Mouse (Mus musculus): ENCODE measurements around the gene Midn. TPM values are rescaled to one million over a fixed set of nuclear protein-coding genes. Genes with fewer than 3 reads are reported as not detected.
"Not testable (repeated sequence)": the region's sequence is repeated elsewhere in the genome, so short reads cannot be mapped to it uniquely, and the experiment has no call there.

Gene Midn
- polyA plus RNA-seq, 1 experiment from 2014 or later: 15.7 TPM

DNA sequence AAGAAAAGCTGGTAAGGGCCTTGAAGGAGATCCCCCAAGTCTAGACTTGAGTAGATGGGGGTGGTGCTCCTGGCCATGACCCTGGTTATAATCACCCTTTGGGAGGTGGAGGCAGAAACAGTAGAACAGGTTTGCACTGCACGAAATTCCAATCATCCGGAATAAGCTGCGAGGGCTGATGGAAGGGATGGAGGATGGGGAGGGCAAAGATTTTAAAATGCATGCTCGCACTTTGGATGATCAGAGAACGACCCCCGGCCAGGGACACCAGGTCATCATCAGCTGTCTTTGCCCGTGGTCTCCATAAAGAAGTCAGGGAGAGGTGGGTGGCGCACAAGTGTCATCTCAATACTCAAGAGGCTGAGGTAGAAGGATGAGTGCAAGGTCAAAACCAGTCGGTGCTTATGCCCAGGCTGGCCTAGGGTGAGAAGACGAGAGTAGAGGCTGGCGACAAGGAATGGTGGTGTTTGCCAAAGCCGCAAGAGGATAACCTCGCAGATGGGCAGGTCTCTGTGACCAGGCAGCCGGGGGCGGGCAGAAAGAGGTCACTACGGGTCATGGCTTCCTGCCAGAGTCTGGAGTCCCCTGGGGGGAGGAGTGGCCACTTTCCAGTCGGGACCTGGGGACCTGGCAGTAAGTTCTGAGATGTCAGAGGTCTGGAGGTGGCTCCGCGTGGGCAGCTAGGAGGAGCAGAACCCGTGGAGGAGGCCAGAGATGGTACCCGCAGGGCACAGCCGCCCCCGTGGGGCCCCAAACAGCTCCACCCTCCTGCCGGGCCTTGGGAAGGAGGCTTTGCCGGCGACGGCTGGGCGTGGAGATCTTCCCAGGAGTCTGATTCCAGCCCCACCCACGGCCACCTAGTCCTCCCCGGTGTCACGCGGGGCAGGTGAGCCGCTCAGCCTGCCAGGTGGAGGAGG is 12.6 kb downstream of the Midn start:
- ATAC-seq (ENCODE audit: extremely low read depth, insufficient number of reproducible peaks, low FRiP score, low TSS enrichment): peak; percentile 3; the same call in 1 of the 2 replicates
- Histone ChIP-seq H3K4me3 (peak overlapping the region; percentile 50), H3K36me3 (peaks cover 22% of the 10 kb centered on the region), H3K4me1 (peaks cover 92% of the 10 kb centered on the region), H3K4me2 (peak overlapping the region; percentile 71), H3K27me3 (replicated peaks) (no peaks in the 10 kb centered on the region), H3K27ac (replicated peaks) (peak overlapping the region; percentile 98), H3K9me3 (no peaks in the 10 kb centered on the region), H3K9ac (peak overlapping the region; percentile 78)
- 0% methylated on average over 33 of the region's 33 CpGs for whole genome bisulfite sequencing

GRCm38 (mm10) chr10:80161522-80162242 is 13.6 kb downstream of the Midn start:
- Histone ChIP-seq H3K4me2 (peak overlapping the region; percentile 71), H3K4me3 (peak overlapping the region; percentile 50), H3K9ac (peak overlapping the region; percentile 78), H3K36me3 (peaks cover 12% of the 10 kb centered on the region), H3K27ac (replicated peaks) (peak overlapping the region; percentile 98), H3K27me3 (replicated peaks) (no peaks in the 10 kb centered on the region), H3K4me1 (peaks cover 91% of the 10 kb centered on the region), H3K9me3 (no peaks in the 10 kb centered on the region)
- ATAC-seq (ENCODE audit: extremely low read depth, insufficient number of reproducible peaks, low FRiP score, low TSS enrichment): no peak
- 15% methylated on average over 6 of the region's 7 CpGs for WGBS

DNA sequence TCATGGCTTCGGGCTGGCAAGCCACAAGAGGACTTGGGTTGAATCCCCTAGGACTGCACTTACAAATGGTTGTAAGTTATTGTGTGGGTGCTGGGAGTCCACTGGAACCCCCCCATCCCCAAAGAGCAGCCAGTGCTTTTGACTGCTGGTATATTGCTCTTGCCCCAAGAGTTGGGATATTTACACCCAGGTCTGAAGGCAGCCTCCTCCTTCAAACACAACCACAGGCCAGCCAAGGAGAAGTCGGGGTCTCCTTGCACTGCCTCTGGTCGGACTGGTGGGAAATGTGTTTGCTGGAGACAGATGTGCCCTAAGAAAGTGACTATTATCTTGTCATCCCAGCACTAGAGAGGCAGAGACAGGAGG is 14.2 kb downstream of the Midn start:
- no peak overlapping the region for H3K4me3 ChIP-seq
- H3K4me2 ChIP-seq: peak overlapping the region; percentile 71

DNA sequence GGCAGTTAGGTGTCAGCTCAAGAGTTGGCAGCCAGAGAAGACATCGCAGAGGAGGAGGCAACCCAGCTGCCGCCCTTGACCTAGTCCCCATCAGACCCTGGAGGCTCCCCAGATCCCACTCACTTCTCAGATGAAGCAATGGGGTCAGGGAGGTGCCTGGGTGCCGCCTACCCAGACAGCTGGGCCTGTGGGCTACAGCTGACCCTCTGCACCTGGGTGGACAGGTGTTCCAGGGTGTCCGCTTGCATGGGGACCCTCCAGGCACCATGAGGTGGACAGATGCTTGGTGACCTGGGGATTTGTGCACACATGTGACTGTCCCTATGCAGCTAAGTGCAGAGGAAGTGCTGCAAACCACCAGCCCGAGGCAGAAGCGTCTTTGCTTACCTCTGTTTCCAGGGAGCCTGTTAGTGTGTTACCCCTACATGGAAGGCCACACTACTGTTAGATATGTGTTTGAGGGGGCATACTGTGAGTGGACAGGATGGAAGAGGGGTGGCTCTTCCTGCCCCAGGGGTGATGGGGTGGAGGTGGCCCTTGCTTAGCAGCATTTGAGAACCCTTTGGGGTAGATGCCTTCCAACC is 14.7 kb downstream of the Midn start:
- ATAC-seq (ENCODE audit: extremely low read depth, insufficient number of reproducible peaks, low FRiP score, low TSS enrichment): no peak
- H3K27me3 ChIP-seq (replicated peaks): no peaks in the 10 kb centered on the region
- peak overlapping the region; percentile 78 for H3K9ac ChIP-seq
- WGBS: 70% methylated on average over 6 of the region's 6 CpGs
- no peaks in the 10 kb centered on the region for H3K9me3 ChIP-seq
- H3K4me2 ChIP-seq: no peak overlapping the region
- H3K4me3 ChIP-seq: no peak overlapping the region; the same call in 1 of the 2 replicates
- peak overlapping the region; percentile 98 for H3K27ac ChIP-seq (replicated peaks)
- H3K36me3 ChIP-seq: peaks cover under 1% of the 10 kb centered on the region; the same call in 1 of the 2 replicates
- H3K4me1 ChIP-seq: peaks cover 85% of the 10 kb centered on the region

More for the DNA sequence above, 14.2 kb downstream of the Midn start:
- Histone ChIP-seq H3K4me1 (peaks cover 91% of the 10 kb centered on the region), H3K9ac (peak overlapping the region; percentile 78), H3K27ac (replicated peaks) (peak overlapping the region; percentile 98), H3K36me3 (peaks cover 6% of the 10 kb centered on the region), H3K27me3 (replicated peaks) (no peaks in the 10 kb centered on the region), H3K9me3 (no peaks in the 10 kb centered on the region)
- no peak for ATAC-seq (ENCODE audit: extremely low read depth, insufficient number of reproducible peaks, low FRiP score, low TSS enrichment)
- 73% methylated on average over 3 of the region's 3 CpGs for WGBS

- no peak for ATAC-seq (ENCODE audit: extremely low read depth, insufficient number of reproducible peaks, low FRiP score, low TSS enrichment)
- Histone ChIP-seq H3K36me3 (no peaks in the 10 kb centered on the region), H3K9ac (peak overlapping the region; percentile 78), H3K4me2 (peak overlapping the region; percentile 86), H3K9me3 (no peaks in the 10 kb centered on the region), H3K4me1 (peaks cover 79% of the 10 kb centered on the region), H3K27ac (replicated peaks) (peak overlapping the region; percentile 80), H3K27me3 (replicated peaks) (no peaks in the 10 kb centered on the region), H3K4me3 (peak overlapping the region; percentile 51; the same call in 1 of the 2 replicates)
- WGBS: 47% methylated on average over 8 of the region's 8 CpGs
Observed at GRCm38 (mm10) chr10:80163721-80164120, 15.6 kb downstream of the Midn start.

GRCm38 (mm10) chr10:80164161-80164997 is 16.3 kb downstream of the Midn start:
- no peaks in the 10 kb centered on the region for H3K9me3 ChIP-seq
- no peaks in the 10 kb centered on the region for H3K27me3 ChIP-seq (replicated peaks)
- H3K27ac ChIP-seq (replicated peaks): peak overlapping the region; percentile 80
- peaks cover 79% of the 10 kb centered on the region for H3K4me1 ChIP-seq
- no peak for ATAC-seq (ENCODE audit: extremely low read depth, insufficient number of reproducible peaks, low FRiP score, low TSS enrichment)
- peak overlapping the region; percentile 86 for H3K4me2 ChIP-seq
- peak overlapping the region; percentile 78 for H3K9ac ChIP-seq
- H3K36me3 ChIP-seq: peaks cover 3% of the 10 kb centered on the region
- WGBS: 8% methylated on average over 40 of the region's 44 CpGs
- peak overlapping the region; percentile 51 for H3K4me3 ChIP-seq

- peak; percentile 32; the same call in 1 of the 2 replicates for ATAC-seq (ENCODE audit: extremely low read depth, insufficient number of reproducible peaks, low FRiP score, low TSS enrichment)
- Histone ChIP-seq H3K9me3 (no peaks in the 10 kb centered on the region), H3K27me3 (replicated peaks) (no peaks in the 10 kb centered on the region), H3K4me2 (peak overlapping the region; percentile 86), H3K36me3 (peaks cover 9% of the 10 kb centered on the region), H3K4me1 (peaks cover 83% of the 10 kb centered on the region), H3K9ac (peak overlapping the region; percentile 78), H3K4me3 (peak overlapping the region; percentile 51), H3K27ac (replicated peaks) (peak overlapping the region; percentile 89)
- 0% methylated on average over 17 of the region's 17 CpGs for WGBS
Observed at GRCm38 (mm10) chr10:80164998-80165344, 16.9 kb downstream of the Midn start.

DNA sequence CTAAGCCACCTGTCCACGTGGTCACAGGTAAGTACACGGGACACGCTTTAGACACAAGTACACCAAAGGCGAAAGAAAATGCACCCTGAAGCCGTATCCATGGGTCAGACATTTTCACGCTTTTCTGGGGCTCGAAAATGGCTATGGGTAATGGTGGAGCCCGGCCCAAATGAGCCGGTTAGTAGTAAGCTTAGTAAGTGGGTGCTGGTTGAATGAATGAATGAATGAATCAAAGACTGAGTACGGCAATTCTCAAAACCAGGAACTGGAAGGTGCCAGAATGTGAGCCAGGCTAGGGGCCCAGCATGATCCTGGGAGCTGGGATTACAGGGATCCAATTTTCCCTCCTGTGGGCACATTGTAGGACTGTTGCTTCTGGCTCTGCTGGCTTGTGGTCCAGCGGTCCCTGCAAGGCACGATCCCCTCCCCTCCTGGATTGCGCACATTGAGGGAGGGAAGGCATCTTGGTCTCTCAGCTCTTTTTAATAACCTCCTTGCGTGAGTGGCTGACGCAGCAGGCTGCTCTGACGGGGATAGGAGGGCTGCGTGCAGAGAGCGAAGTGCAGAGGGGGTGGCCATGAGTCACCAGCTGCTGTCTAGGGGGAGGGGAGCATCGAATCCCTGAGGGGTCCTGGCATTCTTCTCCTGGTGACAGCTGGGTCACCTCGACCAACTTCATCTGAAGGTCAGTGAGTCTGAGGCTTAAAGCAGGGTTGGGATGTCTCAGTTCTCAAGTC is 17.5 kb downstream of the Midn start, which contains the start of gene Cirbp:
Gene Cirbp (plus strand): TSS at position 594 of the 737 bp plus-strand sequence.
- H3K4me3 ChIP-seq: peak within 1 kb of the TSS; percentile 51
- H3K27me3 ChIP-seq (replicated peaks): no peaks in the 10 kb centered on the region
- WGBS: 11% methylated on average over 20 of the region's 20 CpGs
- ATAC-seq (ENCODE audit: extremely low read depth, insufficient number of reproducible peaks, low FRiP score, low TSS enrichment): no peak
- H3K27ac ChIP-seq (replicated peaks): peak within 1 kb of the TSS; percentile 89
- H3K4me2 ChIP-seq: peak within 1 kb of the TSS; percentile 86
- H3K36me3 ChIP-seq: peaks cover 15% of the 10 kb centered on the region
- peak within 1 kb of the TSS; percentile 78 for H3K9ac ChIP-seq
- H3K4me1 ChIP-seq: peaks cover 82% of the 10 kb centered on the region
- H3K9me3 ChIP-seq: no peaks in the 10 kb centered on the region

- H3K27ac ChIP-seq (replicated peaks): peak overlapping the region; percentile 89
- 74% methylated on average over 4 of the region's 4 CpGs for WGBS
- H3K4me1 ChIP-seq: peaks cover 77% of the 10 kb centered on the region
- ATAC-seq (ENCODE audit: extremely low read depth, insufficient number of reproducible peaks, low FRiP score, low TSS enrichment); H3K9me3 ChIP-seq; H3K27me3 ChIP-seq (replicated peaks): not testable (repeated sequence)
- peak overlapping the region; percentile 75 for H3K9ac ChIP-seq
- H3K4me2 ChIP-seq: peak overlapping the region; percentile 86
- H3K4me3 ChIP-seq: peak overlapping the region; percentile 51
- peaks cover 20% of the 10 kb centered on the region for H3K36me3 ChIP-seq
Observed at GRCm38 (mm10) chr10:80166136-80166535, 18.1 kb downstream of the Midn start.

- under 1% methylated on average over 53 of the region's 55 CpGs for WGBS
- H3K9ac ChIP-seq: peak overlapping the region; percentile 98
- no peaks in the 10 kb centered on the region for H3K9me3 ChIP-seq
- H3K36me3 ChIP-seq: peaks cover 34% of the 10 kb centered on the region
- peak overlapping the region; percentile 99 for H3K27ac ChIP-seq (replicated peaks)
- no peaks in the 10 kb centered on the region for H3K27me3 ChIP-seq (replicated peaks)
- peak; percentile 85 for ATAC-seq (ENCODE audit: extremely low read depth, insufficient number of reproducible peaks, low FRiP score, low TSS enrichment)
- peak overlapping the region; percentile 86 for H3K4me3 ChIP-seq
- peak overlapping the region; percentile 93 for H3K4me2 ChIP-seq
- peaks cover 76% of the 10 kb centered on the region for H3K4me1 ChIP-seq
Observed at GRCm38 (mm10) chr10:80167460-80168037, 19.5 kb downstream of the Midn start.
